Mouse (Mus musculus) ovary, adult 18-20 months (tissue): ENCODE data around the gene Zswim7.
"Not testable (repeated sequence)": the region's sequence is repeated elsewhere in the genome, so short reads cannot be mapped to it uniquely, and the experiment has no call there.

Experiments
- DNase-seq: peaks from one replicate; pipeline ENCODE4 v3.0.0; 2022; ENCODE audit warnings: low spot score, mixed read lengths

Gene Zswim7

DNA sequence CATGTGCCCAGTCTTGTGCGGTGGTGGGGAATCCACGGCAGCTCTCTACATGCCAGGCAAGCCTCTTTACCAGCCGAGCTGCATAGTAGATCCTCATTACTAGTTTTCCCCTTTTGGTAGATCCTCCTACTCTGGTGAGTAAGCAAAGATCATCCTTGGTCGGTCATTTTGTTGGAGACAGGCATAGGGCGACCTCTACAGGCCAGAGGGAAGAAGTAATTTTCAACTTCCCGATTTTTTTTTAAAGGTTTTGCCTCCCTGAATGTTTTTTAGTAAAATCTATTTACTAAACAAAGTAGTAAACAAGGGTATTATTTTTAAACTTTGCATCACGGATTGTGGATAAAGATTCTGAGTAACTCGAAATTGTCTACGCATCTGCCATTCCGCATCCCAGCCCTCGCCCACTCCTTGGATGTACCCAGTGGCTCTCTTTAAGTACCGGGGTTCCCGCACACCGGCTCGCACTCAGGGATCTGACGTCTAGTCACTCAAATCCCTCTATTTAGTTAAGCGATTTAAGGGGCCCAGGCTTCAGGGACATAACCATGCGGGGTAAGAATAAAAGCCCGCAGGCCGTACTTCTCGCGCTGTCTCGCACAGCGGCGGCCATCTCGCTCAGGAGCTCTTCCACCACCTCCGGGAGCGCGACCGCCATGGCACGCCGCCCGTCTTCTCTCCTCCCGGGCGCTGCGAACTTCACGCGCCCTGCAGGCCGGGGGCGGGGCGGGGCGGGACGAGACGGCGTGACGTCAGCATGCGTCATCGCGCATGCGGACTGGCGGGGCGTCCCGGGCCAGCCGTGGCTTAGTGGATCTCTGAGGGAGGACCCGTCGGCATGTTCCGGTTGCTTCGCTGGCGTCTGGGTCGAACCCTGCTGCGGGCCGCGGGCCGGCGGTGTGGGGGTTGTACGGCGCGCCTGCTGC is at the start of gene Zswim7, which contains the start of gene Ttc19:
Gene Zswim7, minus strand, starts transcription at position 701 of the 926 bp plus-strand sequence.
Gene Ttc19, plus strand, starts transcription at position 799 of the 926 bp plus-strand sequence.
- peak; percentile 86 for DNase-seq

DNA sequence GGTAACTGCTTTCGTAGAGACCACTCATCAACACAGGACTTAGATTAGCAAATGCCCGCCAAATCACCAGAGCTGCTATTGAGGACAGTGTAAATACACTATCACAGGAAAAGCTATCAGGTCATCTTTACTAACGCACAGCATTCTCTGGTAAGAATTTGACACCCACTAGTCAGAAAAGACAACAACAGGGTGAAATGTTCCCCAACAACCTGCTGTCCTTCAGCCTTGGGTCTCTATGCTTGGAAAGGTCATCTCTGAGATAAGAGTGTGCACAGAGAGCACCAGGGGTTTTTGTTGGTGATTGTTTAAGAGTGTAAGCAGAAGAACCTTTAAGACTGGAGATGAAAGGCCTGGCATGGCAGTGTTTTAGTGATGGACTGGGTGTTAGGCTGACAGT is 42.5 kb upstream of the Zswim7 start:
- DNase-seq: no peak

DNA sequence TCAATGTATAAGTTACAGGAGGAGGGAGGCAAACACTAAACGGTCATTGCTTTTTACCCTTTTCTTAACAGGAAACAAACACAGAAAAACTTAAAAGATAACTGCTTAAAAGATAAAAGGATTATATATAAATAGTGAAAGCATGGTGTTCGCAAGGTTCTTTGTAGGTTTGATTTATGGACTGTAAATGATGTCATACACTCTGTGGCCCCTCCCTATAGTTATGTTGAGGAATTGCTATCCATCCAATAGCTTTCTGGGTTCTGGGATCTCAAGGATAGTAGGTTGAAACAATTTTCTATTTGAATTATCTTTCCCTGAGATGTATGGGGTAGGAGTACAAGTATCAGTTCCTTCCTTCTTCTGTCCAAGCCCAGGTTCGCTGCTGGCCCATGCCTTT is 38.9 kb upstream of the Zswim7 start:
- DNase-seq: no peak

DNA sequence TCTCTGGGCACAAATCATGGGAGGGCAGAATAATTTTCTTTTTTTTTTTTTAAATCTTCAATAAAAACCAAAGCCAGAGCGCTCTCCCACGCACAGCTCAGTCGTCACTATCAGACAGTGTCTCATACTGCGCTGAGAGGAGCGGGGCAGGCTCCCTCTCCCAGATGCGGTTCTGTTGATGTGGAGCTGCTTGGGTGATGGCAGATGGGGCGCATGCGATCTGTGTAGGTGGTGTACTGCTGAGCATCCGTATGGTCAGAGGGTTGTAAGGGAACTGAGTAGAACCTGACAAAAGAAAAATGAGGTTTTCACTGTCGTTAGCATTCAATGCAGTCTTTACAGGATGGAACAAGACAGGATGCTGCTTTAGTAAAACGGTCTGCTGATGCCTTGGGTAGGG is 36.6 kb upstream of the Zswim7 start:
- no peak for DNase-seq

DNA sequence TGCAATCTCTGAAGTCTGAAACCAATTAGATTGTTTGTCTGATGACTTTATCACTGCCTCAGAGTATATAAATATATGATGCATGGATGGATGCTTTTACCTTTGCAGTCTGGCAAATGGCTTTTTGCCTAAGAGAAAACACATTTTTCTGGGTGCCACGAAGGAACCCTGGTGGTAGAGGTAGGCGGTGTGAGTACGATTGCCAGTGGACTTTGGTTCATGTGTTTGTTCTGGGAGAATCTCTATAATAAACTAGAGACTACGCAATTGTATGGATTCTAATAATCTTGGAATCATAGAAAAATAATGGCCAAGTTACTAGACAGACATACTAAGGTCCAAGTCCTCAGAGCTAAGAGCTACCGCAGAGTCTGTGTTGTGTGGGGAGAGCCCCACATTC is 33.8 kb upstream of the Zswim7 start:
- no peak for DNase-seq

DNA sequence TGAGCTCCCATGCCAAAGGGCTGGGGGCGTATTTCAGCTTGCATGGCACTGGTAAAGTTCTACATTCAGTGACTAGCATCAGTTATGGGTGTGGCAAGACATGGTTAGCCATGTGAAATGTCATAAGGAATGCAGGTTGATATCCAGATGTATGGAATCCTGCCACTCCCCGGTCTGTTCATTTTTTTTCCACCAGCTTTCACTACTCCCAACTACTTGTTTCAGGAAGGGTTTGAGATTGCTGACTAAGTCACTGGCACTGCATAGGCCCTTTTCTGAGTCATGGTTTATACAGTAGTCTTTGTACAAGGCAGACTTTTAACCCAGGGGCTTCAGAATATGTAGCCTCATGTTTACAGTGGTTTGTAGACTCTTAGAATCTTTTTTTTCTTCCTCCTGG is 28.1 kb upstream of the Zswim7 start:
- no peak for DNase-seq

DNA sequence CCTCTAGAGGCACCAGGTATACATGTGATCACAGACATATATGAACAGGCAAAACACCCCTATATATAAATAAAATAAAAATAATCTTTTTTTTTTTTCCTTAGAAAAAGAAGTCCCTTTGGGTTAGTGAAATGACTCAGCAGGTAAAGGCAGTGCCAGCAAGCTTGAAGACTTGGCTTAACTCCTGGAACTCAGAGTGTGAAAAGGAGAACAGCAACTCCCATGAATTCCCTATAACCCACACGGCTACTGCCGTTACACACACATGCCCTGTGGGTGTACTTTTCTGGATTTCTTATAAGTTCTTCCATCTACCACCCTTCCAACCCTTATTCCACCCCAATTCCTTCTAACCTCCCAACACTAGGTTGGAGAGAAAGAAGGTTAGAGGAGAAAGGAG is 24.7 kb upstream of the Zswim7 start:
- no peak for DNase-seq

DNA sequence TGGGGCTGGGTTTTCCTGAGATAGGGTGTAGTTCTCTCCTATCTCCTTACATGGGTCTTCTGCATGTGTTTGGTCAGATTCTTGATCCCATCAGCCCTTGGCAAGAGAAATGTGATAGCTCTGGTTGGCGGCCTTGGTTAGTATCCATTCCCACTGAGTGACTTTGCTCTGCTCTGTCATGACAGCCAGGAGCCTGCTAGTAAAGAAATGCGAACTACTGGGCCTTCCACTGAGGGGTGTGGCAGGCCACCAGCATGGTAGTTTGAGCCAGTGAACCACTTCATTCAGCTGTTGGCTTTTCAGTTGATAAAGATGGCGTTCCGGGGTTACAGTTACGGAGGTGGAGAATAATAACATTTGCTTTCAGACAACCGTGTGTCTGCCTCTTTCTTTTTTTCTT is 17.7 kb upstream of the Zswim7 start:
- DNase-seq: no peak

DNA sequence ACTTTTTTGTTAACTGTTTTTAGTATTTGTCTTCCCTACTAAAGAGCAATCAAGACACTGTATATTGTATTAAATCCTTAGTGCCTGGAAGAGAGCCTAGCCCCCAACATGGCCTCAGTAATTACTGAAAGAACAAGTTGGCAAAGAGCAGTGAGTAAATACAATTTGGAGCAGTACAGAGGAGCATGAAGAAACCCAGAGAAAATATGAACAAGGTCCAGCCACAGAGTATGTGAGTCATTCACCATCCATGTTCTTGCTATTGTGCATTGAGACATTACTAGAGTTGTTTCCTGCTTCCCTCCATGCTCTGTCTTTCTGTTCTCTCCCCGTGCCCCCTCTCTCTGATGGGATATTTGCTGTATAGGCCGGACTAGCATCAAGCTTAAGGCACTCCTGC is 12.9 kb upstream of the Zswim7 start:
- no peak for DNase-seq

DNA sequence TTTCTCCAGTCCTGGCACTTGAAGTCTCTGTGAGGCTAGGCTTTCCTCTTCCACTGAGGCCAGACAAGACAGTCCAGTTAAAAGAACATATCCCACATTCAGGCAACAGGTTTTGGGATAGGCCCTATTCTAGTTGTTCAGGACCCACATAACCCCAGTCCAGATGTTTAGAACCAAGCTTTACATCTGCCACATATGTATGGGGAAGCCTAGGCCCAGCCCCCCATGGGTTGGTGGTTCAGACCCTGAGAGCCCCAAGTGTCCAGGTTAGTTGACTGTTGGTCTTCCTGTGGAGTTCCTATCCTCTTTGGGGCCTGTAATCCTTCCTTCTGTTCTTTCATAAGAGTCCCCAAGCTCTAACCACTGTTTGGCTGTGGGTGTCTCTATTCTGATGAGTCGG is 6.5 kb upstream of the Zswim7 start:
- no peak for DNase-seq

DNA sequence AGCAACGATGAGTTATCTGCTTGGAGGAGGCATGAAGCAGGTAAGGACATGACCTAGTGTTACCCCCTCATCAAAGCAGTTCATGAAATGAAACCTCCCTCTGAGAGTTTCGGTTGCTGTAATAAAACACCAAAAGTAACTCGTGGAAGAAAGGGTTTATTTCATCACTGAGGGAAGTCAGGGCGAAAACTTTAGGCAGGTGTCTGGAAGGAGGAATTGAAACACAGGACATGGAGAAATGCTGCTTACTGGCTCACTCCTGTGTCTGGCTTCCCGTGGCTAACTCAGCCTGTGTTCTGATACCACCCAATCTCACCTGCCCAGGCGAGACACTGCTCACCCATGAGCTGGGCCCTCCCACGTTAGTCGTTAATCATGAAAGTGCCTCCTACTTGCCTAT is 3.8 kb upstream of the Zswim7 start:
- no peak for DNase-seq

DNA sequence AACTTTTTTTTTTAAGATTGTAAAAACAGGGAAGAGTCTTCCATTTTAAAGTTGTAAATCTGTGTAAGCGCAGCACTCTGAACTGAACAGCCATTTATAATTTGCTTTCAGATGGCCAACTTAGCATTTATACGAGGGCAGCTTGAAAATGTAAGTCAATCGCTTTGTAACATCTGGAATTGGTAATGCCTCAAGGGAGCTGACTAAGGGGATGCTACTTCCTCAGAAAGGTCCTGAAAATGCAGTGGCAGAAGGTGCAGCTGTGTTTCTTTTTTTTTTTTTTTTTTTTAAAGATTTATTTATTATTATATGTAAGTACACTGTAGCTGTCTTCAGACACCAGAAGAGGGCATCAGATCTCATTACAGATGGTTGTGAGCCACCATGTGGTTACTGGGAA is 2.8 kb upstream of the Zswim7 start:
- not testable (repeated sequence) for DNase-seq

DNA sequence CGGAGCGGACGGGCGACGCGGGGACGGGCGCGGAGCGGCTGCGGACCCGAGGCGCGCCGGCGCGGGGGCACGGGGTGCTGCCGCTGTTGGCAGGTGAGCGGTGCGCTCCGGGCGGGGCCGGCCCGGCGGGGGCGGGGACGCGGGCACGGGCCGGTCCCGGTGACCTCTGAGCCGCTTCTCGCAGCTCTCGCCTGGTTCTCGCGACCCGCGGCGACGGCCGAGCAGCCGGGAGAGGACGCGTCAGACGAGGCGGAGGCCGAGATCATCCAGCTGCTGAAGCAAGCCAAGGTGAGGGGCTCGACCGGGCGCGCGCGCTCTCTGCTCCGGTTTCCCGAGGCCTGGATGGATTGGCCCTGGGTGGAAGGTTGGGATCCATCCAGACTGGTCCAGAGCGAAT is 424 bp upstream of the Zswim7 start:
- no peak for DNase-seq

DNA sequence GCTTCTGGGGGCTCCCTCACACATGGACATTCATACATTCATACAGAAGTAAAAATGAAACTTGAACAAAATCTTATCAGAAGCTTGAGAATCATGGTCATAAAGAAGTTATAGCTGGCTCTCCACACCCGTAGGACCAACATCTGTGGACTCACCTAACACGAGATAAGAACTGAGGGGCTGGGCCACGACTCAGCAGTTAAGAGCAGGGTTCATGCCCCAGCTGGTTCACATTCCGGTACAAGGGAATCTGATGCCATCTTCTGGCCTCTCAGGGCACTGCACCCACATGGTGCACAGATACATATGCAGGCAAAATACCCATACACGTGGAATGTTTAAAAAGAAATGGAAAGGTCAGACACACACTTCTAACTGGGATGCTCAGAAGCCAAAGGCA is 3.1 kb downstream of the Zswim7 start:
- DNase-seq: no peak

DNA sequence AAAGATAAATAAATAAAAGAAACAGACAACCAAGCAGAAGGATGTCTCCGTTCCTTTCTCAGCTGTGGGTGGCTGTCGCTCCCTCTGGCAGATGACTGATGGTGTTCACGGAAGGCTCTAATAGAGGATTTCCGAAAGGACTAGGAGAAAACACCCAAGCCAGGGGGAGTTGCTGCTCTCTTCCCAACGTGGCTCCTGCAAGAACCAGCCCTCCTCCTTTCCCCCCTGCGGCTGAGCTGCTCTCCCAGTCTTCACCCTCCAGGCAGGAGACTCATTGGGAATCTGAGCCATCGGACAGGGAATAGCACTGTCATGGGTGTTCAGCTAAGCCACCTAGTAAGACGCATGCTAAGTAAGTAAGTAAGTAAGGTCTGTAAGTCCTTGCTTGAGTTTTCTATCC is 4.1 kb downstream of the Zswim7 start:
- DNase-seq: no peak

DNA sequence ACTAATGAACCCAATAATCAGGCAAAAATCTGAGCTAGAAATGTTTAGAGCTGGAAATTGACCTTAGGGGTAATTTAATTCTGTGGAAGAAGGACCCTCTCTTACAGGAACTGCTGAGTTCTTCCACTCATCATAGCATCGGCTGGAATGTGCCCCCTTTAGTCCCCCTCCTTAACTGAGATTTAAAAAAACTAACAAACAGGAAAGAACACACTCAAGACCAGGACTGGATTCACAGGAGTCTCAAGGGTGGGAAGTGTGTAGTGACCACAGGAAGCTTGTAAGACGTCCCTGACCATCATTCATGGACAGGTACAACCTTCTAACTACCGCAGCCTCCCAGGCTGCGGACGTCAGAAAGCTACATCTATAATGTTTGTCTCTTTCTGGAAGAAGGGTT is 10.3 kb downstream of the Zswim7 start:
- no peak for DNase-seq

DNA sequence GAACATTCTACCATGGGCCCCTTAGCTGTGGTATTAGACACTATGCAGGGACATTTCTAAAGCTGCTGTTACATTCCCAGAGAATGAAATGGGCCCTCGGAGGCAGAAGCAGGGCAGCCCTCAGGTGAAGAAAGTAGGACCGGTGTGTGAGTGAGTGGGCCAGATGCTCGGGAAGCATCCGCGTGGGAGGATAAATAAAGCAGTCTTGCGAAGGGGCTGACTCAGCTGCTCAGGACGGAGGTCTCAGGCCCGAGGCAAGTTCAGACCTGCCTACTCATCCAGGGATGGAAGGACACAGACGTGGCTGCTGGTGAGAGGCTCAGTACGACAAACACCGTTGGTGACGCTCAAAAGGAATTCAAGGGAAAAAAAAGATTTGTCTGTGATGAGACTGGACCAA is 12.1 kb downstream of the Zswim7 start:
- DNase-seq: no peak

DNA sequence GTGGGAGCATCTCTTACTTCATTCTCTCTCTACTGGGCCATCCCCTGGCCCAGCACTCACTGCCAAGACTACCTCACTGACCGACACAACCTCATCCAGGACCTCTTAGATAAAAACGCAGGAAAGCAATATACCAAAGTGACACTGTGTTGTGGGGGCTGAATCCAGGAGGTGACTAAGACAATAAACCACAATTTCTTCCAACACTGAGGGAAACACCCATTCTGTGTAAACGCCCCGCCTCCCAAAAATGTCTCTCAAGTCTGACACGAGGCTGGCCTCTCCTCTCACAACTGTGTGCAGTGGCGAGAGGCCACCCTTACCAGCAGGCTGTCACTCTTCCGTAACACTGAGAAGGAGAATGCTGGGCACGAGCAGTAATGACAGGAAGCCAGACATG is 12.8 kb downstream of the Zswim7 start:
- DNase-seq: no peak

DNA sequence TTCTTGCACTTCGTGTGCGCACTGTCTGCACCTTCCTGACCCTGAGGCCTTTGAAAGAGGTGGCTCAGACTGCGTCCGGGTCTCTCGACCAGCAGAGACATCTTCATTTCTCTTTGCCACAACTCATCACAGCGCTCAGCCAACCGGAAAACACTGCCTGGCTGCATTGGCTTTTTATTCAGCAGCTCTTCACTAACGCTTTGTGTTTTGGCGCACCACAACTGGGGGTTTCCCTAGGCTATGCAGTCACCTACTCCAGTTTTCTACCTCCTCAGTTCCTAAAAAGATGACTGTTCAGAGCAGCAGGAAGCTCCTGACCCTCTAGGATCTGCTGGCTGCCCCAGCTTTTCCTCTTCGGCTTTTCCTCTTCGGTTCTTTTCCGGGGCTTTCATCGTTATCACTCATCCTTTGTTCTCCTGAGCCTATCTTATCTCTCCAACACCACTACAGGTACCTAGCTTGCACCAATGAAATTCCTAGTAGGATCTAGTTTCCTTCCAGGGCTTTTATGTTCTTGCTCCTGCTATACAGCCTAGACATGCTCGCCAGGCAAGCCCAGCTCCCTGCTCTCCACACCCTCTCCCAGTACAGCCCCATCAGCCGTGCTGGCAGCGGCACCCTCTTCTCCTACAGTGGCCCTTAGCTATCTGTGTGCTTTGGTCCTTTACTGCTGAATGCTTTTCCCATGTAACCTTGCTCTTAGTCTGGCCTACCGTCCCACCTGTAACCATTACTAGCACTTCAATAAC is 14.5 kb downstream of the Zswim7 start:
- no peak for DNase-seq

DNA sequence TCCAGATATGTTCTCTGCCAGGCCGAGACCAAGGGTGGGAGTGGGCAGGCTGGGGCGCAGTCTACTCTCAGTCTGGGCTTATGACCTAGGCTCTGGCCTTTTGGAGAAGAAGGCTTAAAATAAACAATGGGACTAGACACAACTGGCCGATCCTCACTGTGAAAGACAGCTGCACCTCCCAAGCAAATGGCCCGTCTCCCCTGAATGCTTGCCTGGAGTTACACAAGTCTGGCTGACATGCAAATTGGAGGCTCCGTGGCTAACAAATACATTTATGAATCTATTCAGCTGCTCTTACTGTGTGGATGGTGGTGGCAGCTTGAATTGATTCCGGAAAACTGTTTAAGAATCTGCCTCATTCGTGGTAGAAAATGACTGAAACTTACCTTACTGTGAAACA is 15.5 kb downstream of the Zswim7 start:
- DNase-seq: no peak

DNA sequence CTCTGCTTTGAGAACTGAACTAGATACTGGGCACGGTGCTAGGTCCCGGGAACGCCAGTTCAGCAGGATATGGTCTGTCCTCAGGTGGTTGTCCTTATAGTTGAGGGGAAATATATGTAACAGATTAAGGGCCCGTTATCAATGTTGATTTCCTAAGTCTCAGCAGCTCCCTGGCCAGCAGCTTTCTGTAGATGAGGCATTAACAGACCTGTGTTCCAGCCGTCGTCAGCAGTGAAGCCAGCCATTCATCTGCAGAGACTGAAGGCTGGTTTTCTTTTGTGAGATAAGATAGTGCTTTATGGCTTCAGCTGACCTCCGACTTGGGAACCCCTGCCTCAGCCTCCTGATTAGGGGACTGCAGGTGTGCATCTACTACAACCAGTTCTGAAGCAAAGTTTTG is 17.2 kb downstream of the Zswim7 start:
- DNase-seq: no peak

DNA sequence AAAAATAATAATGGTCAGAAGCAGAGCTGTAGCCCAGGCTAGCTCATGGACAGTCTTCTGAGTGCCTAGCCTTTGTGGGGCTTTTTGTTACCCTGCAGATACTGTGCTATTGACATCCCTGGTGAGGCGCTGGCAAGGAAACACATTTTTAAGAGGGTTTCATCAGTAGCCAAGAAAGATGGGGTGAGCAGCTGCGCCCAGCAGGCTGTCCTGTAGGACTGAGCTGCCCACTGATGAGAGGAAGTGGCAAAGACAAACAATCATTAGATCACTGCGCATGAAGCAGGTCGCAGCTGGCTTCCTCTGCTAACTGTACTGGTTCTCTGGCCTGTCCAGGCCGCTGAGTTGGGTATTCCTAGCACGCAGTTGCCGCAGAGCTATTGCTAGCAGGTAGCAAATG is 17.6 kb downstream of the Zswim7 start:
- no peak for DNase-seq

DNA sequence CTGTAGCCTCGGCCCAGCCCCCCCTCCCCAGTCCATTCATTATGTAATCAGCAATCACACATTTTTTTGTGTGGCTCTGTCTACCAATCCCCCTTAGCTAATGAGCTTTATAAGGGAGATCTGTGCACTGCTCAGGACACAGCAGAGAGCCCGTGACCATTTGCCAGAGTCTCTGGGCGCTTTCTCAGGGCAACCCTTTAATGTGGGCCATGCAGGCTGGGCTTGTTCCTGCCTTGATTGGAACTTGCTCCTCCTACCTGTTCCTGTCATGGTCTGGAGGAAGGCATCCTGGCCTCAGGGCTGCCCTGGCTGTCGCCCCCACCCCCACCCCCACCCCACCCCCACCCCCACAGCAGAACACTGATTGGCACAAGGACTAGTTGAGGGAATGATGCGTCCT is 22.0 kb downstream of the Zswim7 start:
- DNase-seq: no peak
